Comparison of ENCODE assay signal across 11 mouse cellular contexts in genomic region chr14:22812824-22813223, GRCm38 (mm10).
DNase-seq lines count a peak whose midpoint lies in the region; ATAC-seq and TF ChIP-seq lines count a peak whose summit lies in the region.
"Had no signal": no experiment of that assay in that cellular context is flagged by ENCODE, and none has a peak within 500 bp of the region (broad histone marks: within the 10 kb centered on the region; RNA-seq: fewer than 3 reads in every experiment).

No protein-coding gene starts in this region.

- no peak overlapping the region for H3K9ac ChIP-seq in heart, adult 2 months (ENCODE audit: low read depth, low read length)
- H3K9ac ChIP-seq in lung, embryonic 14.5 days, result no peak overlapping the region
- H3K9ac ChIP-seq in stomach, embryonic 15.5 days, result no peak overlapping the region
- no peak overlapping the region for H3K9ac ChIP-seq in liver, embryonic 12.5 days

- no peak for TF ChIP-seq CTCF in heart, adult 2 months (IDR thresholded peaks at IDR 0.05)
- TF ChIP-seq CTCF in lung, embryonic 14.5 days (IDR thresholded peaks at IDR 0.05; ENCODE audit: low read depth), result no peak
- no peak for TF ChIP-seq CTCF in lung, adult 2 months (IDR thresholded peaks at IDR 0.05; ENCODE audit: insufficient read depth, low read length)

- TF ChIP-seq EP300 in heart, adult 2 months (IDR thresholded peaks at IDR 0.05; ENCODE audit: insufficient read depth, low read depth, low read length), result no peak

- peaks cover 25% of the 10 kb centered on the region for H3K4me1 ChIP-seq in heart, adult 2 months (ENCODE audit: control insufficient read depth, insufficient read depth, low read length)
- peaks cover 29% of the 10 kb centered on the region for H3K4me1 ChIP-seq in lung, embryonic 14.5 days (ENCODE audit: insufficient read depth)
- H3K4me1 ChIP-seq in lung, adult 2 months (ENCODE audit: control insufficient read depth, insufficient read depth, low read length), result peaks cover 11% of the 10 kb centered on the region
- peaks cover 42% of the 10 kb centered on the region for H3K4me1 ChIP-seq in embryonic facial prominence, embryonic 10.5 days
- H3K4me1 ChIP-seq in stomach, embryonic 15.5 days, result peaks cover 44% of the 10 kb centered on the region
- peaks cover 4% of the 10 kb centered on the region; the same call in 1 of the 2 replicates for H3K4me1 ChIP-seq in liver, embryonic 12.5 days

- ATAC-seq in lung, embryonic 14.5 days (ENCODE audit: insufficient read depth), result no peak
- no peak for ATAC-seq in stomach, embryonic 15.5 days (ENCODE audit: insufficient read depth, low FRiP score, low read depth)
- ATAC-seq in liver, embryonic 12.5 days, result no peak
- ATAC-seq: inflammation-experienced regulatory T-cells, adult 6 months had no signal

- DNase-seq in heart, adult 2 months, result no peak
- DNase-seq in heart, postnatal 10 days, result no peak
- peak; percentile 50 for DNase-seq in lung, embryonic 14.5 days
- DNase-seq in lung, adult 2 months, result no peak
- no peak for DNase-seq in embryonic facial prominence, embryonic 10.5 days (ENCODE audit: low spot score)
- no peak for DNase-seq in layer of hippocampus, postnatal 36 days
- DNase-seq: adrenal gland, postnatal 36 days; cerebellum, adult 18-20 months had no signal

- WGBS in heart, adult 2 months, result 68% methylated on average over 6 of the region's 6 CpGs
- 30% methylated on average over 6 of the region's 6 CpGs for WGBS in lung, embryonic 14.5 days
- 62% methylated on average over 6 of the region's 6 CpGs for WGBS in lung, adult 2 months
- 22% methylated on average over 6 of the region's 6 CpGs for WGBS in embryonic facial prominence, embryonic 10.5 days
- WGBS in stomach, embryonic 15.5 days, result 44% methylated on average over 6 of the region's 6 CpGs
- 65% methylated on average over 6 of the region's 6 CpGs for WGBS in liver, embryonic 12.5 days (ENCODE audit: insufficient replicate concordance)

- H3K4me2 ChIP-seq in lung, embryonic 14.5 days, result no peak overlapping the region
- no peak overlapping the region for H3K4me2 ChIP-seq in stomach, embryonic 15.5 days
- no peak overlapping the region for H3K4me2 ChIP-seq in liver, embryonic 12.5 days

- no peaks in the 10 kb centered on the region for H3K27me3 ChIP-seq in heart, adult 2 months (ENCODE audit: control insufficient read depth, insufficient read depth, low read length)
- H3K27me3 ChIP-seq in lung, embryonic 14.5 days (ENCODE audit: insufficient read depth, low read length), result no peaks in the 10 kb centered on the region
- peaks cover 22% of the 10 kb centered on the region for H3K27me3 ChIP-seq in embryonic facial prominence, embryonic 10.5 days (replicated peaks; ENCODE audit: low read depth, poor library complexity, severe bottlenecking)
- H3K27me3 ChIP-seq in stomach, embryonic 15.5 days (replicated peaks), result no peaks in the 10 kb centered on the region
- no peaks in the 10 kb centered on the region for H3K27me3 ChIP-seq in liver, embryonic 12.5 days (replicated peaks)

- intact Hi-C loops in heart, adult 2 months (cut with DNase I), result loop anchor here (10.0 kb wide), 3 partner anchors 58 to 238 kb away; no protein-coding TSS in a partner anchor
- intact Hi-C loops in heart, postnatal 10 days (cut with DNase I), result loop anchor here (10.0 kb wide), 3 partner anchors 232 to 828 kb away; partner anchors contain the start of gene Zfp503

- TF ChIP-seq POLR2A in heart, adult 2 months (IDR thresholded peaks at IDR 0.05; ENCODE audit: insufficient read depth, low read depth, low read length), result no peak
- no peak for TF ChIP-seq POLR2A in lung, adult 2 months (IDR thresholded peaks at IDR 0.05; ENCODE audit: borderline replicate concordance, extremely low read depth, low read depth, low read length)

- peaks cover 2% of the 10 kb centered on the region; the same call in 1 of the 2 replicates for H3K36me3 ChIP-seq in heart, adult 2 months (ENCODE audit: control insufficient read depth, insufficient read depth, low read length)
- no peaks in the 10 kb centered on the region for H3K36me3 ChIP-seq in lung, embryonic 14.5 days (ENCODE audit: insufficient read depth)
- H3K36me3 ChIP-seq in embryonic facial prominence, embryonic 10.5 days (replicated peaks), result no peaks in the 10 kb centered on the region
- H3K36me3 ChIP-seq in stomach, embryonic 15.5 days, result no peaks in the 10 kb centered on the region
- H3K36me3 ChIP-seq in liver, embryonic 12.5 days, result no peaks in the 10 kb centered on the region

- H3K4me3 ChIP-seq in heart, adult 2 months, result no peak overlapping the region
- H3K4me3 ChIP-seq in lung, embryonic 14.5 days (ENCODE audit: low read depth, low read length), result no peak overlapping the region
- H3K4me3 ChIP-seq in lung, adult 2 months (replicated peaks; ENCODE audit: extremely low read depth, low read depth, low read length), result no peak overlapping the region
- H3K4me3 ChIP-seq in embryonic facial prominence, embryonic 10.5 days, result no peak overlapping the region
- no peak overlapping the region for H3K4me3 ChIP-seq in stomach, embryonic 15.5 days (replicated peaks)
- no peak overlapping the region for H3K4me3 ChIP-seq in liver, embryonic 12.5 days

- H3K79me2 ChIP-seq in heart, adult 2 months (replicated peaks; ENCODE audit: control insufficient read depth, insufficient read depth, low read length), result no peaks in the 10 kb centered on the region

- no peaks in the 10 kb centered on the region for H3K9me3 ChIP-seq in lung, embryonic 14.5 days (ENCODE audit: low read depth, low read length)
- no peaks in the 10 kb centered on the region for H3K9me3 ChIP-seq in embryonic facial prominence, embryonic 10.5 days
- H3K9me3 ChIP-seq in stomach, embryonic 15.5 days, result no peaks in the 10 kb centered on the region
- H3K9me3 ChIP-seq in liver, embryonic 12.5 days (replicated peaks), result no peaks in the 10 kb centered on the region

- H3K27ac ChIP-seq in heart, adult 2 months, result peak overlapping the region; percentile 36; the same call in 1 of the 2 replicates
- no peak overlapping the region for H3K27ac ChIP-seq in lung, embryonic 14.5 days (ENCODE audit: low read depth)
- H3K27ac ChIP-seq in embryonic facial prominence, embryonic 10.5 days (replicated peaks), result peak overlapping the region; percentile 63
- peak overlapping the region; percentile 70 for H3K27ac ChIP-seq in stomach, embryonic 15.5 days
- no peak overlapping the region for H3K27ac ChIP-seq in liver, embryonic 12.5 days

Comparison
In these comparisons a context has a peak if more than half of its experiments do, and no peak if none do; other contexts are left out.
1. H3K27ac ChIP-seq: peak in heart, adult 2 months (single experiment), embryonic facial prominence, embryonic 10.5 days (single experiment) and stomach, embryonic 15.5 days (single experiment); none in lung, embryonic 14.5 days (single experiment) and liver, embryonic 12.5 days (single experiment).